Mouse (Mus musculus) hindbrain, embryonic 12.5 days (tissue): Measurements from ENCODE around the gene Rab44. TPM values are rescaled to one million over a fixed set of nuclear protein-coding genes. Genes with fewer than 3 reads are reported as not detected.

Experiments used
- ATAC-seq: fragments of 200-750 bp; cut with Nextera tagmentation; 2 replicates; pipeline ENCODE4 v1.8.0; 2017; ENCODE audit warnings: moderate TSS enrichment; ENCODE audit not compliant: low FRiP score
- H3K27ac ChIP-seq: fragments of 300-500 bp; sonication (generic); 2 replicates; pipeline ENCODE4 v1.5.1; 2016; ENCODE audit warnings: mild to moderate bottlenecking
- H3K27me3 ChIP-seq: fragments of 300-500 bp; sonication (generic); 2 replicates; pipeline ENCODE4 v1.6.1; 2016; ENCODE audit warnings: mild to moderate bottlenecking
- H3K36me3 ChIP-seq: fragments of 300-500 bp; sonication (generic); 2 replicates; pipeline ENCODE4 v1.6.1; 2016; ENCODE audit warnings: mild to moderate bottlenecking
- H3K4me1 ChIP-seq: fragments of 300-500 bp; sonication (generic); 2 replicates; pipeline ENCODE4 v1.6.1; 2016
- H3K4me2 ChIP-seq: fragments of 300-500 bp; sonication (generic); replicated peaks from 2 replicates; pipeline ENCODE4 v1.6.1; 2016; ENCODE audit warnings: mild to moderate bottlenecking
- H3K4me3 ChIP-seq: fragments of 300-500 bp; sonication (generic); 2 replicates; pipeline ENCODE4 v1.5.1; 2016; ENCODE audit warnings: mild to moderate bottlenecking
- H3K9ac ChIP-seq: fragments of 300-500 bp; sonication (generic); 2 replicates; pipeline ENCODE4 v1.6.1; 2016; ENCODE audit warnings: mild to moderate bottlenecking, moderate library complexity
- H3K9me3 ChIP-seq: fragments of 300-500 bp; sonication (generic); replicated peaks from 2 replicates; pipeline ENCODE4 v1.6.1; 2016; ENCODE audit warnings: mild to moderate bottlenecking
- WGBS: fragments of 180-500 bp; shearing (Covaris S2); methylation state at CpG from one replicate; pipeline ENCODE4 v1.1.7; 2016; 5-methylcytosine and 5-hydroxymethylcytosine counted together
- polyA plus RNA-seq: library from polyadenylated mRNA; unstranded; fragments of >200 nt; fragmentation: Nextera tagmentation; extraction: Ambion mirVana; gene quantifications from 2 replicates; pipeline ENCODE4 v1.2.1, GENCODE M21; 2016

The Rab44 gene
- polyA plus RNA-seq, 1 experiment from 2014 or later: 0.34 TPM

- H3K9ac ChIP-seq: no peak overlapping the region
- H3K9me3 ChIP-seq: no peaks in the 10 kb centered on the region
- no peaks in the 10 kb centered on the region for H3K36me3 ChIP-seq
- no peak for ATAC-seq
- WGBS: 51% methylated on average over 5 of the region's 5 CpGs
- no peaks in the 10 kb centered on the region for H3K4me1 ChIP-seq
- H3K4me3 ChIP-seq: no peak overlapping the region
- H3K4me2 ChIP-seq: no peak overlapping the region
- no peak overlapping the region for H3K27ac ChIP-seq
- H3K27me3 ChIP-seq: 0 out of 2 replicates have a peak, but pooled peaks cover 4% of the 10 kb centered on the region
Observed at GRCm38 (mm10) chr17:29118057-29118456, 4.1 kb downstream of the Rab44 start.

- H3K4me3 ChIP-seq: no peak overlapping the region
- no peak overlapping the region for H3K4me2 ChIP-seq
- no peak overlapping the region for H3K27ac ChIP-seq
- no peaks in the 10 kb centered on the region for H3K9me3 ChIP-seq
- H3K9ac ChIP-seq: no peak overlapping the region
- WGBS: 62% methylated on average over 12 of the region's 12 CpGs
- no peaks in the 10 kb centered on the region for H3K36me3 ChIP-seq
- no peak for ATAC-seq
- H3K4me1 ChIP-seq: no peaks in the 10 kb centered on the region
- 0 out of 2 replicates have a peak, but pooled peaks cover 4% of the 10 kb centered on the region for H3K27me3 ChIP-seq
Observed at GRCm38 (mm10) chr17:29120666-29121065, 6.7 kb downstream of the Rab44 start.

GRCm38 (mm10) chr17:29122817-29123216, 8.9 kb downstream of the Rab44 start:
- 0 out of 2 replicates have a peak, but pooled peaks cover 4% of the 10 kb centered on the region for H3K27me3 ChIP-seq
- H3K4me2 ChIP-seq: no peak overlapping the region
- H3K4me1 ChIP-seq: no peaks in the 10 kb centered on the region
- H3K4me3 ChIP-seq: no peak overlapping the region
- H3K9me3 ChIP-seq: no peaks in the 10 kb centered on the region
- no peak overlapping the region for H3K9ac ChIP-seq
- H3K27ac ChIP-seq: no peak overlapping the region
- 86% methylated on average over 6 of the region's 6 CpGs for WGBS
- no peak for ATAC-seq
- H3K36me3 ChIP-seq: no peaks in the 10 kb centered on the region

- Histone ChIP-seq H3K4me3 (no peak overlapping the region), H3K36me3 (no peaks in the 10 kb centered on the region), H3K4me1 (no peaks in the 10 kb centered on the region), H3K9ac (no peak overlapping the region), H3K27ac (no peak overlapping the region), H3K4me2 (no peak overlapping the region), H3K27me3 (0 out of 2 replicates have a peak, but pooled peaks cover 4% of the 10 kb centered on the region), H3K9me3 (no peaks in the 10 kb centered on the region)
- ATAC-seq: no peak
- WGBS: 82% methylated on average over 6 of the region's 6 CpGs
Observed at GRCm38 (mm10) chr17:29123578-29124174, 9.7 kb downstream of the Rab44 start.

GRCm38 (mm10) chr17:29126561-29126960, 12.6 kb downstream of the Rab44 start:
- Histone ChIP-seq H3K9me3 (no peaks in the 10 kb centered on the region), H3K36me3 (no peaks in the 10 kb centered on the region), H3K4me1 (0 out of 2 replicates have a peak, but pooled peaks cover 4% of the 10 kb centered on the region), H3K27ac (no peak overlapping the region), H3K4me3 (no peak overlapping the region), H3K9ac (no peak overlapping the region), H3K27me3 (no peaks in the 10 kb centered on the region), H3K4me2 (no peak overlapping the region)
- no peak for ATAC-seq
- WGBS: 95% methylated on average over 3 of the region's 3 CpGs

- Histone ChIP-seq H3K36me3 (no peaks in the 10 kb centered on the region), H3K9me3 (no peaks in the 10 kb centered on the region), H3K27me3 (no peaks in the 10 kb centered on the region), H3K27ac (no peak overlapping the region), H3K4me2 (no peak overlapping the region), H3K4me1 (0 out of 2 replicates have a peak, but pooled peaks cover 4% of the 10 kb centered on the region), H3K4me3 (no peak overlapping the region), H3K9ac (no peak overlapping the region)
- 42% methylated on average over 5 of the region's 5 CpGs for WGBS
- ATAC-seq: no peak
Observed at GRCm38 (mm10) chr17:29129341-29129740, 15.4 kb downstream of the Rab44 start.

GRCm38 (mm10) chr17:29135066-29135465, 21.1 kb downstream of the Rab44 start:
- WGBS: 84% methylated on average over 5 of the region's 5 CpGs
- 0 out of 2 replicates have a peak, but pooled peaks cover 4% of the 10 kb centered on the region for H3K4me1 ChIP-seq
- no peak for ATAC-seq

GRCm38 (mm10) chr17:29136236-29136635, 22.3 kb downstream of the Rab44 start:
- no peak overlapping the region for H3K9ac ChIP-seq
- no peaks in the 10 kb centered on the region for H3K9me3 ChIP-seq
- H3K27me3 ChIP-seq: no peaks in the 10 kb centered on the region
- no peak for ATAC-seq
- 0 out of 2 replicates have a peak, but pooled peaks cover 2% of the 10 kb centered on the region for H3K4me1 ChIP-seq
- WGBS: 64% methylated on average over 6 of the region's 6 CpGs
- H3K27ac ChIP-seq: no peak overlapping the region
- no peaks in the 10 kb centered on the region for H3K36me3 ChIP-seq
- no peak overlapping the region for H3K4me3 ChIP-seq
- no peak overlapping the region for H3K4me2 ChIP-seq

More at GRCm38 (mm10) chr17:29135066-29135465, 21.1 kb downstream of the Rab44 start:
- no peaks in the 10 kb centered on the region for H3K9me3 ChIP-seq
- H3K9ac ChIP-seq: no peak overlapping the region
- no peaks in the 10 kb centered on the region for H3K27me3 ChIP-seq
- no peak overlapping the region for H3K4me3 ChIP-seq
- H3K27ac ChIP-seq: no peak overlapping the region
- H3K36me3 ChIP-seq: no peaks in the 10 kb centered on the region
- H3K4me2 ChIP-seq: no peak overlapping the region

- Histone ChIP-seq H3K4me1 (no peaks in the 10 kb centered on the region), H3K36me3 (no peaks in the 10 kb centered on the region), H3K4me2 (no peak overlapping the region), H3K27me3 (no peaks in the 10 kb centered on the region), H3K27ac (no peak overlapping the region), H3K9ac (no peak overlapping the region), H3K4me3 (no peak overlapping the region), H3K9me3 (no peaks in the 10 kb centered on the region)
- WGBS: 77% methylated on average over 7 of the region's 7 CpGs
- no peak for ATAC-seq
Observed at GRCm38 (mm10) chr17:29137906-29138305, 24.0 kb downstream of the Rab44 start.

- H3K9me3 ChIP-seq: peaks cover 7% of the 10 kb centered on the region; the same call in 1 of the 2 replicates
- no peaks in the 10 kb centered on the region for H3K36me3 ChIP-seq
- ATAC-seq: no peak
- no peaks in the 10 kb centered on the region for H3K4me1 ChIP-seq
- H3K4me3 ChIP-seq: no peak overlapping the region
- H3K4me2 ChIP-seq: no peak overlapping the region
- WGBS: 87% methylated on average over 3 of the region's 3 CpGs
- no peak overlapping the region for H3K9ac ChIP-seq
- H3K27me3 ChIP-seq: no peaks in the 10 kb centered on the region
- H3K27ac ChIP-seq: no peak overlapping the region
Observed at GRCm38 (mm10) chr17:29141577-29141976, 27.6 kb downstream of the Rab44 start.

- H3K4me3 ChIP-seq: no peak overlapping the region
- H3K9me3 ChIP-seq: peaks cover 7% of the 10 kb centered on the region; the same call in 1 of the 2 replicates
- H3K9ac ChIP-seq: no peak overlapping the region
- ATAC-seq: no peak
- 75% methylated on average over 8 of the region's 8 CpGs for WGBS
- H3K27ac ChIP-seq: no peak overlapping the region
- H3K27me3 ChIP-seq: no peaks in the 10 kb centered on the region
- no peak overlapping the region for H3K4me2 ChIP-seq
- peaks cover 5% of the 10 kb centered on the region; the same call in 1 of the 2 replicates for H3K4me1 ChIP-seq
- H3K36me3 ChIP-seq: no peaks in the 10 kb centered on the region
Observed at GRCm38 (mm10) chr17:29143266-29143665, 29.3 kb downstream of the Rab44 start.

- Histone ChIP-seq H3K9ac (no peak overlapping the region), H3K27ac (no peak overlapping the region), H3K4me3 (no peak overlapping the region), H3K36me3 (no peaks in the 10 kb centered on the region), H3K4me2 (no peak overlapping the region), H3K9me3 (peaks cover 7% of the 10 kb centered on the region; the same call in 1 of the 2 replicates), H3K27me3 (no peaks in the 10 kb centered on the region), H3K4me1 (peaks cover 5% of the 10 kb centered on the region; the same call in 1 of the 2 replicates)
- WGBS: 95% methylated on average over 12 of the region's 12 CpGs
- ATAC-seq: no peak
Observed at GRCm38 (mm10) chr17:29145101-29145500, 31.2 kb downstream of the Rab44 start.

GRCm38 (mm10) chr17:29147273-29147672, 33.3 kb downstream of the Rab44 start:
- WGBS: 77% methylated on average over 14 of the region's 14 CpGs
- Histone ChIP-seq H3K4me2 (no peak overlapping the region), H3K27ac (no peak overlapping the region), H3K4me3 (no peak overlapping the region), H3K9ac (no peak overlapping the region), H3K9me3 (peaks cover 7% of the 10 kb centered on the region; the same call in 1 of the 2 replicates), H3K27me3 (no peaks in the 10 kb centered on the region), H3K4me1 (peaks cover 5% of the 10 kb centered on the region; the same call in 1 of the 2 replicates), H3K36me3 (no peaks in the 10 kb centered on the region)
- ATAC-seq: no peak
